Mouse (Mus musculus): ENCODE results near the gene St6galnac1.
A peak's percentile ranks its signal among the peaks of the same experiment; 100 is the strongest.

GRCm38 (mm10) chr11:116725031-116725948 is 50.0 kb downstream of the St6galnac1 start:
- TF ChIP-seq CTCF (IDR thresholded peaks at IDR 0.05; ENCODE audit: control insufficient read depth, insufficient read depth, insufficient replicate concordance, low read depth, low read length) (no peak), POLR2A (IDR thresholded peaks at IDR 0.05; ENCODE audit: control insufficient read depth, low read depth, low read length) (peak; percentile 87)
